Mouse (Mus musculus): Measurements from ENCODE around the gene Gm28043.

DNA sequence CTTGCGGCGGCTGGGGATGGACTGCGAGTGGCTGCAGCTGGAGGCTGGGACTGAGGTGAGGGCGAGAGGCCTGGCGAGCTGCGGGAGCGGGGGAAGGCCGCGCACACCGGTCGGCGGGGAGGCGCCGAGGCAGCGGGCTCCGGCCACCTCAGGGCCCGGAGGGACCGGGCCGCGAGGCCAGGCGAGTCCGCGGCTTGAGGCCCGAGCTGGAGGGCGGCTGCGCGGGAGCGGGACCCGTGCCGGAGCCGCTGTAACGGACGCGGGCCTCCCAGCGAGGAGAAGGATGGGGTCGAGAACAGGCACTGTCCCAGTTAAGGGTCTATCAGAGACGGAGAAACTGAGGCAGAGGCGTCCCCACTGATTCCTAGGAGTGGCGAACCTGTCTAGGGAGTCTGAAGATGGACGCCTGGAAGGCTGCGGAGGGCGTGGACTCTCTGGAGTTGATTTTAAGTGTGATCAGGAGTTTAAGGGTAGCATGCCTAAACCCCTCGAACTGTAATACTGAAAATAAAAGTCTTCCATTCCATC is 412 bp downstream of the Gm28043 start:
- no peak for TF ChIP-seq CTCF (IDR thresholded peaks at IDR 0.05; ENCODE audit: borderline replicate concordance, insufficient read depth, low read depth, low read length)
- TF ChIP-seq POLR2A (IDR thresholded peaks at IDR 0.05; ENCODE audit: borderline replicate concordance, insufficient read depth, low read length) = no peak
